Mouse (Mus musculus): ENCODE results near the gene Scrt2. TPM values are rescaled to one million over a fixed set of nuclear protein-coding genes. Genes with fewer than 3 reads are reported as not detected.
A peak's percentile ranks its signal among the peaks of the same experiment; 100 is the strongest.

Scrt2 gene
- polyA plus RNA-seq, 1 experiment from 2014 or later: 7.6 TPM

- Histone ChIP-seq H3K4me2 (ENCODE audit: low read length) (no peak overlapping the region), H3K4me3 (ENCODE audit: low read length) (no peak overlapping the region), H3K27ac (ENCODE audit: low read depth, low read length) (0 out of 2 replicates have a peak overlapping the region, but pooled peaks have one; percentile 23), H3K36me3 (ENCODE audit: control insufficient read depth, insufficient read depth, low read length) (no peaks in the 10 kb centered on the region), H3K27me3 (replicated peaks; ENCODE audit: control insufficient read depth, insufficient read depth, low read length) (peaks cover 6% of the 10 kb centered on the region), H3K9me3 (ENCODE audit: control insufficient read depth, low read length) (no peaks in the 10 kb centered on the region), H3K9ac (ENCODE audit: low read depth, low read length) (no peak overlapping the region), H3K4me1 (ENCODE audit: control insufficient read depth, insufficient read depth, low read depth, low read length) (peaks cover 13% of the 10 kb centered on the region)
- WGBS: 59% methylated on average over 11 of the region's 11 CpGs
- no peak for ATAC-seq
These were observed 16.6 kb downstream of the Scrt2 start for GRCm38 (mm10) chr2:152097916-152098315.

GRCm38 (mm10) chr2:152099538-152099937 is 18.2 kb downstream of the Scrt2 start:
- H3K9me3 ChIP-seq (ENCODE audit: control insufficient read depth, low read length): no peaks in the 10 kb centered on the region
- WGBS: 29% methylated on average over 3 of the region's 3 CpGs
- peaks cover 6% of the 10 kb centered on the region for H3K4me1 ChIP-seq (ENCODE audit: control insufficient read depth, insufficient read depth, low read depth, low read length)
- no peak overlapping the region for H3K4me2 ChIP-seq (ENCODE audit: low read length)
- H3K27me3 ChIP-seq (replicated peaks; ENCODE audit: control insufficient read depth, insufficient read depth, low read length): no peaks in the 10 kb centered on the region
- H3K27ac ChIP-seq (ENCODE audit: low read depth, low read length): no peak overlapping the region
- H3K4me3 ChIP-seq (ENCODE audit: low read length): no peak overlapping the region
- ATAC-seq: no peak
- H3K9ac ChIP-seq (ENCODE audit: low read depth, low read length): no peak overlapping the region
- no peaks in the 10 kb centered on the region for H3K36me3 ChIP-seq (ENCODE audit: control insufficient read depth, insufficient read depth, low read length)

DNA sequence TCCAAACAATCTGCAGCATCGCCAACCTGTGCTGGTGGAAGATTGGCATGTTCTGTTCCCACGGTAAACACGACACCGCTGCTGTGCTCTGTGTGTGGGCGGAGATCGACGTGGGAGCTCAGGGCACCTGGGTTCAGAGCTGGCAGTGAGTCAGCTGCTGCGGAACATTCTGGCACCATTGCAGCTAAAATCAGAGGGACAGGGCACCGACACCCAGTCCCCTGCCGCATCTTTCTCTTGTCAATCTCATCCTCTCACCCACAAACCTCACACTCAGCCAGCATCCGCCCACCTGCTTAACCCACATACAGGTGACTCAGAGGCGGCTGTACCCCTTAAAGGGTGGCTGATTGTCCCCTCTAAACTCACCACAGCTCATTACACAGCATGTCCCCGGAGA is 20.4 kb downstream of the Scrt2 start:
- Histone ChIP-seq H3K27ac (ENCODE audit: low read depth, low read length) (no peak overlapping the region), H3K27me3 (replicated peaks; ENCODE audit: control insufficient read depth, insufficient read depth, low read length) (no peaks in the 10 kb centered on the region), H3K36me3 (ENCODE audit: control insufficient read depth, insufficient read depth, low read length) (no peaks in the 10 kb centered on the region), H3K4me3 (ENCODE audit: low read length) (no peak overlapping the region), H3K9me3 (ENCODE audit: control insufficient read depth, low read length) (no peaks in the 10 kb centered on the region), H3K4me1 (ENCODE audit: control insufficient read depth, insufficient read depth, low read depth, low read length) (peaks cover 17% of the 10 kb centered on the region), H3K9ac (ENCODE audit: low read depth, low read length) (no peak overlapping the region), H3K4me2 (ENCODE audit: low read length) (no peak overlapping the region)
- ATAC-seq: no peak
- 66% methylated on average over 13 of the region's 13 CpGs for WGBS

DNA sequence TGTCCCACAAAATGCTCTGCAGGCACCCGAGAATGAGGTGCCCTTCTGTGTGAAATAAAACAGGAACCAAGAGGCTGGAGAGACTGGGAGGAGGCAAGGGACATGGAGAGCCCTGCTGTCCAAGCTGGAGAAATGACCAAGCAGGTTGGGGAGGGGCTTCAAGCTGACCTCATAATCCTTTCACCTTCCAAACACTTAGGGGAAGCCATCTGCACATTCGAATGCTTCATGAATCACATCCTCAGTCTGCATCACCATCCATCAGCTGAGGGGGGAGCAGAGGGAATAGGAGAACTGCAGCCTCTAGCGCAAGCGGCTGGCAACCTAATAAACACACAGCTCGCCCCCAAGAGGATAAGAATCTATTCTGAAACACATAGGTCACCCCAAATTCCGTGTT is 21.0 kb downstream of the Scrt2 start:
- peaks cover 18% of the 10 kb centered on the region for H3K4me1 ChIP-seq (ENCODE audit: control insufficient read depth, insufficient read depth, low read depth, low read length)

DNA sequence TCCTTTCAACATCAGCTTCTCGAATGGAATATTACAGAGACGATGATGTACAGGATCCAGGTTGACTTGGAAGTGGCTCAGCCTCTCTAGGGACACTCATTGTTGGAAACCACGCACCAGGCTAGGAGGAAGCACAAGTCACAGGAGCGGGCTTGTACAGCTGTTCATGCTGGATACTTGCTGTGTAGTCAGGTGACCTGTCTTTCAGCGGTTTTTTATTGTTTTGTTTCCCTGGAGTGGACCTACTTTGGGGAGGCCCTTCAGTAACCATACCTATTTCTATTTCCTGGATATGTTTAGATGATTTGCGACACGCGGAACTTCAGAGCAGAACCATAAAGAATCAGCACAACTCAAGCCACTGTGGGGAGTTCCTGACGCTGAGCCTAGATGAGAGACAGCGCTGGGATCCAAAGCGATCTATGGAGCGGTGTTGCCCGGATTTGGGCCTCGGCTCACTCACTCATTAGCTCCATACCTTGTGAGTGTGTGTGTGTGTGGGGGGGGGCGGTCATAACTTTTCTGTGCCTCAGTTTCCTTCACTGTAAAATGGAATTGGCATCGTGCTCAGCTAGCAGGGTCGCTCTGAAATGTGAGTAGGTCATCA is 23.5 kb downstream of the Scrt2 start:
- peak overlapping the region; percentile 92 for H3K4me2 ChIP-seq (ENCODE audit: low read length)
- no peaks in the 10 kb centered on the region; the same call in 1 of the 2 replicates for H3K36me3 ChIP-seq (ENCODE audit: control insufficient read depth, insufficient read depth, low read length)
- H3K4me1 ChIP-seq (ENCODE audit: control insufficient read depth, insufficient read depth, low read depth, low read length): peaks cover 18% of the 10 kb centered on the region
- H3K9me3 ChIP-seq (ENCODE audit: control insufficient read depth, low read length): peaks cover 2% of the 10 kb centered on the region; the same call in 1 of the 2 replicates
- WGBS: 18% methylated on average over 17 of the region's 17 CpGs
- H3K27me3 ChIP-seq (replicated peaks; ENCODE audit: control insufficient read depth, insufficient read depth, low read length): no peaks in the 10 kb centered on the region
- ATAC-seq: peak; percentile 57
- H3K9ac ChIP-seq (ENCODE audit: low read depth, low read length): peak overlapping the region; percentile 87
- H3K4me3 ChIP-seq (ENCODE audit: low read length): peak overlapping the region; percentile 71
- no peak overlapping the region; the same call in 1 of the 2 replicates for H3K27ac ChIP-seq (ENCODE audit: low read depth, low read length)

More for the DNA sequence above, 21.0 kb downstream of the Scrt2 start:
- ATAC-seq: no peak
- no peaks in the 10 kb centered on the region for H3K36me3 ChIP-seq (ENCODE audit: control insufficient read depth, insufficient read depth, low read length)
- H3K27me3 ChIP-seq (replicated peaks; ENCODE audit: control insufficient read depth, insufficient read depth, low read length): no peaks in the 10 kb centered on the region
- H3K4me2 ChIP-seq (ENCODE audit: low read length): no peak overlapping the region
- 50% methylated on average over 6 of the region's 6 CpGs for WGBS
- H3K4me3 ChIP-seq (ENCODE audit: low read length): no peak overlapping the region
- H3K9ac ChIP-seq (ENCODE audit: low read depth, low read length): no peak overlapping the region
- no peaks in the 10 kb centered on the region for H3K9me3 ChIP-seq (ENCODE audit: control insufficient read depth, low read length)
- no peak overlapping the region for H3K27ac ChIP-seq (ENCODE audit: low read depth, low read length)

- peaks cover 18% of the 10 kb centered on the region for H3K4me1 ChIP-seq (ENCODE audit: control insufficient read depth, insufficient read depth, low read depth, low read length)
- 2% methylated on average over 73 of the region's 84 CpGs for WGBS
- ATAC-seq: peak; percentile 86
- peak within 1 kb of the TSS; percentile 68; the same call in 1 of the 2 replicates for H3K27ac ChIP-seq (ENCODE audit: low read depth, low read length)
- H3K4me2 ChIP-seq (ENCODE audit: low read length): peak within 1 kb of the TSS; percentile 92
- H3K9me3 ChIP-seq (ENCODE audit: control insufficient read depth, low read length): peaks cover 2% of the 10 kb centered on the region; the same call in 1 of the 2 replicates
- H3K27me3 ChIP-seq (replicated peaks; ENCODE audit: control insufficient read depth, insufficient read depth, low read length): no peaks in the 10 kb centered on the region
- H3K4me3 ChIP-seq (ENCODE audit: low read length): peak within 1 kb of the TSS; percentile 71
- H3K36me3 ChIP-seq (ENCODE audit: control insufficient read depth, insufficient read depth, low read length): no peaks in the 10 kb centered on the region; the same call in 1 of the 2 replicates
- peak within 1 kb of the TSS; percentile 87 for H3K9ac ChIP-seq (ENCODE audit: low read depth, low read length)
These were observed 24.2 kb downstream of the Scrt2 start, which contains the start of gene Srxn1 for GRCm38 (mm10) chr2:152105318-152106224. Gene Srxn1 (plus strand): TSS chr2:152105516.

DNA sequence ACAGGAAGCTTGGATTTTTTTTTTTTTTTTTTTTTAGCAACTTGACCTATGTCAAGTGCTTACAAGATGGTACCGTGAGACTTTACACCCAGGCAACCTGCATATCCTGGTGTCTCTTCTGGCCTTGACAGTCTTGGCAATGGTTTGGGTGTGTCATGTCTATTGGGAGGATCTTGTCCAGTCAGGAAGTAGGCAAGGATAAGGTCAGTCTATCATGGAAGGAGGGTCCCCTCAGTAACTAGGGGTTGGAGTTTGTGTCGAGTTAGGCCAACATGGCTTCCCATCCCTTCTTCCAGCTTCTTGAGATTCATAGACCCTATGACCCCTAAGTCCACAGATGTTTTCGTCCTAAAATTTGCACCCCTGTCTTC is 24.9 kb downstream of the Scrt2 start:
- Histone ChIP-seq H3K4me2 (ENCODE audit: low read length) (peak overlapping the region; percentile 92), H3K9ac (ENCODE audit: low read depth, low read length) (no peak overlapping the region; the same call in 1 of the 2 replicates), H3K36me3 (ENCODE audit: control insufficient read depth, insufficient read depth, low read length) (no peaks in the 10 kb centered on the region; the same call in 1 of the 2 replicates), H3K27ac (ENCODE audit: low read depth, low read length) (no peak overlapping the region), H3K4me3 (ENCODE audit: low read length) (peak overlapping the region; percentile 71), H3K9me3 (ENCODE audit: control insufficient read depth, low read length) (peaks cover 2% of the 10 kb centered on the region; the same call in 1 of the 2 replicates), H3K4me1 (ENCODE audit: control insufficient read depth, insufficient read depth, low read depth, low read length) (peaks cover 18% of the 10 kb centered on the region), H3K27me3 (replicated peaks; ENCODE audit: control insufficient read depth, insufficient read depth, low read length) (no peaks in the 10 kb centered on the region)
- ATAC-seq: no peak
- 90% methylated on average over 3 of the region's 3 CpGs for WGBS

DNA sequence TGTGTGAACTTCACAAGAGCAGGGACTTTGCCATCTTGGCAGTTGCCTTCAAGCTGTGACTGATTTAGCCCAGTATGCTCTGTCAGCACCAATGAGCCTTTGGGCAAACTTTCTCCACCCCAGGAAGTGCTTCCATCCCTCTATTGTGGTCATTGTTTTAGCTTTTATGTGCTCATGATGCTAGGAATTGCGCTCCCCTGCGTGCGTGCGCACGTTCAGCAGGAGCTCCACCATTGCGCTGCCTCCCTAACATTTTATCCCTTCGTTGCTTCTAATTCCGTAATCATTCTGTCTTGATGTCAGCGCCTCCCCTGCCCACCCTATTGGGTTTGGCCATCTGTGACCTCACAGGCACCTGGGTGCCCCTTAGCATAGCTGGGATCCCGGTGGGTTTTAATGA is 25.3 kb downstream of the Scrt2 start:
- peak overlapping the region; percentile 92 for H3K4me2 ChIP-seq (ENCODE audit: low read length)
- H3K4me1 ChIP-seq (ENCODE audit: control insufficient read depth, insufficient read depth, low read depth, low read length): peaks cover 18% of the 10 kb centered on the region
- H3K27ac ChIP-seq (ENCODE audit: low read depth, low read length): no peak overlapping the region
- H3K4me3 ChIP-seq (ENCODE audit: low read length): no peak overlapping the region; the same call in 1 of the 2 replicates
- peaks cover 2% of the 10 kb centered on the region; the same call in 1 of the 2 replicates for H3K9me3 ChIP-seq (ENCODE audit: control insufficient read depth, low read length)
- H3K9ac ChIP-seq (ENCODE audit: low read depth, low read length): no peak overlapping the region
- WGBS: 93% methylated on average over 10 of the region's 10 CpGs
- H3K36me3 ChIP-seq (ENCODE audit: control insufficient read depth, insufficient read depth, low read length): no peaks in the 10 kb centered on the region; the same call in 1 of the 2 replicates
- no peaks in the 10 kb centered on the region for H3K27me3 ChIP-seq (replicated peaks; ENCODE audit: control insufficient read depth, insufficient read depth, low read length)
- ATAC-seq: no peak

DNA sequence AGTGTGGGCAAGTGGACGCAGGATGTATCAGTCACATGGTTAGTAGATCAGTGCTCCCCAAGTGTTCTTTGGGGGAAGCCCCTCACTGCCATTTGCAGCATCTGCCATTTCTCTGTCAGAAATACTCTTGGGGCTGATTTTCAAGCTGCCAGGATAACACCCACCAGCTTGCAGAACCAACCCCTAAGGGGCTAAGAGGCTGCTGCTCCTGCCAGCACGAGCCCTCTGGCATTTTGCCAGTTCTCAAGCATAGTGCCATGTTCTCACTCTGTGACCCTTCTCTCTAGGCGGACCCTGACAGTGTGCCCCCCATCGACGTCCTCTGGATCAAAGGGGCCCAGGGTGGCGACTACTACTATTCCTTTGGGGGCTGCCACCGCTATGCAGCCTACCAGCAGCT is 27.4 kb downstream of the Scrt2 start:
- no peak for ATAC-seq
- no peak overlapping the region for H3K4me3 ChIP-seq (ENCODE audit: low read length)
- no peak overlapping the region for H3K4me2 ChIP-seq (ENCODE audit: low read length)
- peaks cover 15% of the 10 kb centered on the region for H3K4me1 ChIP-seq (ENCODE audit: control insufficient read depth, insufficient read depth, low read depth, low read length)
- no peaks in the 10 kb centered on the region; the same call in 1 of the 2 replicates for H3K36me3 ChIP-seq (ENCODE audit: control insufficient read depth, insufficient read depth, low read length)
- H3K9ac ChIP-seq (ENCODE audit: low read depth, low read length): no peak overlapping the region
- WGBS: 53% methylated on average over 7 of the region's 7 CpGs
- no peaks in the 10 kb centered on the region for H3K27me3 ChIP-seq (replicated peaks; ENCODE audit: control insufficient read depth, insufficient read depth, low read length)
- H3K27ac ChIP-seq (ENCODE audit: low read depth, low read length): no peak overlapping the region
- H3K9me3 ChIP-seq (ENCODE audit: control insufficient read depth, low read length): peaks cover 2% of the 10 kb centered on the region; the same call in 1 of the 2 replicates

Data from hindbrain, embryonic 16.5 days (tissue).